Comparison of ENCODE assay signal across 19 mouse cellular contexts in the genomic region with DNA sequence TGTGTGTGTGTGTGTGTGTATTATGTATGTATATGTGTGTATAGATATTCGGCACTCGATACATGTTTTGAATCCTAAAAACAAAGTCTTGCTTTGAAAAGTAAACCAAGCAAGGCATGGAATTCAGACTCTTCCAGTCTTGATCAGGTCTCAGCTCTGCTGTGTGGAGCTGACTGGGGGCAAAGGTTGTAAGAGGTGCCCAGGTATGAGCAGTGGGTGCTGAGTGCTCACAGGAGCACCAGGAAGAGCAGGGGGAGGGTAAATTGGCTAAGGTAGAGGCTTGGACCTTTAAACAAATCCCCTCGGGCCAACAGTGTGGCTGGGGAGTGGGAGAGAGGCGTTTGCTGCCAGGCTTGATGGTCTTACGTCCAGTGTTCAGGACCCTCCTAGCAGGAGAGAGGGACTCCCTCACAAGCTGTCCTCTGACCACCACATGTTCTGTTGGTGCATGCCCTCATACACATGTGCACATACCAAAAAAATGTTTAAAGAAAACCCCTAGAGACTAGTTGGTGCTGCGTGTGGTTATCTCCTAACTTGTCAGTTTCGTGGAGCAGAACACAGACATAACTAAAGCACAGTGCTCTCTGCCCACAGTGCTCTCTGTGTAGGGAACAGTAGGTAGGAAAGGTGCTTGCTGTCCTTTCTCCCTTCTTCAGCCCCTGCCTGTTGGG. TPM values are rescaled to one million over a fixed set of nuclear protein-coding genes. Genes with fewer than 3 reads are reported as not detected.
DNase-seq lines count a peak whose midpoint lies in the region; ATAC-seq lines count a peak whose summit lies in the region.
"Had no signal": no experiment of that assay in that cellular context is flagged by ENCODE, and none has a peak within 500 bp of the region (broad histone marks: within the 10 kb centered on the region; RNA-seq: fewer than 3 reads in every experiment).

No protein-coding gene starts in this region.

- no peak for DNase-seq in heart, adult 11 months
- DNase-seq in kidney, postnatal 36 days = peak; percentile 62 to 68
- DNase-seq in naive thymus-derived CD4-positive, alpha-beta T cell, adult 2 months (ENCODE audit: low read depth) = peak; percentile 18
- DNase-seq: adrenal gland, adult 8-10 months; cerebellum, adult 18-20 months; cerebellum, postnatal 10 days; gastrocnemius, adult 2 months; gastrocnemius, postnatal 25 days; heart, postnatal 14 days had no signal

- no peaks in the 10 kb centered on the region for H3K36me3 ChIP-seq in heart, embryonic 11.5 days (ENCODE audit: control insufficient read depth, insufficient read depth, low read length)
- no peaks in the 10 kb centered on the region for H3K36me3 ChIP-seq in kidney, embryonic 15.5 days
- H3K36me3 ChIP-seq in intestine, embryonic 15.5 days = no peaks in the 10 kb centered on the region
- H3K36me3 ChIP-seq in forebrain, embryonic 12.5 days (replicated peaks) = no peaks in the 10 kb centered on the region
- H3K36me3 ChIP-seq: heart, embryonic 15.5 days; hindbrain, embryonic 13.5 days had no signal

- H3K4me3 ChIP-seq in heart, embryonic 11.5 days (ENCODE audit: low read depth, low read length) = no peak overlapping the region
- no peak overlapping the region for H3K4me3 ChIP-seq in kidney, embryonic 15.5 days (replicated peaks)
- no peak overlapping the region for H3K4me3 ChIP-seq in intestine, embryonic 15.5 days (replicated peaks)
- H3K4me3 ChIP-seq in forebrain, embryonic 12.5 days (replicated peaks) = no peak overlapping the region
- H3K4me3 ChIP-seq: embryonic facial prominence, embryonic 10.5 days; gastrocnemius, adult 2 months; heart, embryonic 15.5 days; hindbrain, embryonic 13.5 days had no signal

- H3K4me2 ChIP-seq in heart, embryonic 11.5 days = no peak overlapping the region
- H3K4me2 ChIP-seq in kidney, embryonic 15.5 days = no peak overlapping the region
- H3K4me2 ChIP-seq in intestine, embryonic 15.5 days (replicated peaks) = peak overlapping the region; percentile 22
- H3K4me2 ChIP-seq in forebrain, embryonic 12.5 days = no peak overlapping the region
- H3K4me2 ChIP-seq: heart, embryonic 15.5 days; hindbrain, embryonic 13.5 days had no signal

- peaks cover 17% of the 10 kb centered on the region for H3K4me1 ChIP-seq in heart, embryonic 11.5 days (ENCODE audit: control insufficient read depth, insufficient read depth, low read length)
- H3K4me1 ChIP-seq in kidney, embryonic 15.5 days = peaks cover 32% of the 10 kb centered on the region
- H3K4me1 ChIP-seq in intestine, embryonic 15.5 days (replicated peaks) = peaks cover 36% of the 10 kb centered on the region
- H3K4me1 ChIP-seq in forebrain, embryonic 12.5 days = peaks cover 33% of the 10 kb centered on the region

- H3K27ac ChIP-seq in heart, embryonic 11.5 days (ENCODE audit: low read depth, low read length) = no peak overlapping the region
- no peak overlapping the region for H3K27ac ChIP-seq in kidney, embryonic 15.5 days
- H3K27ac ChIP-seq in intestine, embryonic 15.5 days = 0 out of 2 replicates have a peak overlapping the region, but pooled peaks have one; percentile 1
- no peak overlapping the region for H3K27ac ChIP-seq in forebrain, embryonic 12.5 days
- H3K27ac ChIP-seq: embryonic facial prominence, embryonic 10.5 days; gastrocnemius, adult 2 months; heart, embryonic 15.5 days; hindbrain, embryonic 13.5 days; hindbrain, postnatal 0 days had no signal

- no peaks in the 10 kb centered on the region for H3K27me3 ChIP-seq in heart, embryonic 11.5 days (ENCODE audit: control insufficient read depth, insufficient read depth, low read length)
- H3K27me3 ChIP-seq in kidney, embryonic 15.5 days = no peaks in the 10 kb centered on the region
- no peaks in the 10 kb centered on the region for H3K27me3 ChIP-seq in intestine, embryonic 15.5 days (replicated peaks)
- H3K27me3 ChIP-seq in forebrain, embryonic 12.5 days = no peaks in the 10 kb centered on the region
- H3K27me3 ChIP-seq: heart, embryonic 15.5 days; hindbrain, embryonic 13.5 days had no signal

- no peak for ATAC-seq in heart, embryonic 11.5 days (replicated peaks; ENCODE audit: insufficient number of reproducible peaks, low FRiP score, low TSS enrichment)
- ATAC-seq in kidney, embryonic 15.5 days (replicated peaks; ENCODE audit: low FRiP score) = no peak
- peak; percentile 72 for ATAC-seq in intestine, embryonic 15.5 days
- ATAC-seq in forebrain, embryonic 12.5 days (ENCODE audit: low FRiP score) = no peak
- ATAC-seq: forebrain, embryonic 14.5 days; hindbrain, postnatal 0 days had no signal

- 75% methylated on average over 7 of the region's 7 CpGs for WGBS in heart, embryonic 11.5 days (ENCODE audit: insufficient replicate concordance)
- 74% methylated on average over 7 of the region's 7 CpGs for WGBS in kidney, embryonic 15.5 days
- 65% methylated on average over 7 of the region's 7 CpGs for WGBS in intestine, embryonic 15.5 days
- 75% methylated on average over 7 of the region's 7 CpGs for WGBS in forebrain, embryonic 12.5 days

- peak overlapping the region; percentile 28; the same call in 1 of the 2 replicates for H3K9ac ChIP-seq in heart, embryonic 11.5 days (ENCODE audit: low read depth, low read length)
- no peak overlapping the region; the same call in 1 of the 2 replicates for H3K9ac ChIP-seq in kidney, embryonic 15.5 days
- no peak overlapping the region for H3K9ac ChIP-seq in intestine, embryonic 15.5 days
- no peak overlapping the region for H3K9ac ChIP-seq in forebrain, embryonic 12.5 days
- H3K9ac ChIP-seq: heart, embryonic 15.5 days; hindbrain, embryonic 13.5 days had no signal

- H3K9me3 ChIP-seq in heart, embryonic 11.5 days (replicated peaks; ENCODE audit: control insufficient read depth, low read length) = no peaks in the 10 kb centered on the region
- no peaks in the 10 kb centered on the region for H3K9me3 ChIP-seq in kidney, embryonic 15.5 days (replicated peaks)
- no peaks in the 10 kb centered on the region for H3K9me3 ChIP-seq in intestine, embryonic 15.5 days
- H3K9me3 ChIP-seq in forebrain, embryonic 12.5 days = no peaks in the 10 kb centered on the region
- H3K9me3 ChIP-seq: embryonic facial prominence, embryonic 10.5 days; G1E; heart, embryonic 15.5 days; hindbrain, embryonic 13.5 days had no signal

RNA-seq across cellular contexts. Expression of gene Bahd1, which starts 10.6 kb away (rescaled TPM):
- 0.77 and 1.1 TPM in 2 replicates for polyA plus RNA-seq in heart, embryonic 11.5 days (2014; fragmentation: Nextera tagmentation; extraction: Ambion mirVana)
- polyA plus RNA-seq in kidney, embryonic 15.5 days (2015; fragmentation: Nextera tagmentation; extraction: Ambion mirVana) = 3.8 and 4.4 TPM in 2 replicates
- 5.1 and 5.4 TPM in 2 replicates for polyA plus RNA-seq in intestine, embryonic 15.5 days (2015; fragmentation: Nextera tagmentation; extraction: Ambion mirVana)
- polyA plus RNA-seq in forebrain, embryonic 12.5 days (2016; fragmentation: Nextera tagmentation; extraction: Ambion mirVana) = 5.5 TPM in 2 replicates

RNA-seq across cellular contexts. Expression of gene Chst14, which starts 15.6 kb away (rescaled TPM):
- 19.6 and 22.3 TPM in 2 replicates for polyA plus RNA-seq in heart, embryonic 11.5 days (2014; fragmentation: Nextera tagmentation; extraction: Ambion mirVana)
- 25.9 and 28.4 TPM in 2 replicates for polyA plus RNA-seq in kidney, embryonic 15.5 days (2015; fragmentation: Nextera tagmentation; extraction: Ambion mirVana)
- polyA plus RNA-seq in intestine, embryonic 15.5 days (2015; fragmentation: Nextera tagmentation; extraction: Ambion mirVana) = 21.0 and 21.3 TPM in 2 replicates
- polyA plus RNA-seq in forebrain, embryonic 12.5 days (2016; fragmentation: Nextera tagmentation; extraction: Ambion mirVana) = 12.9 and 14.7 TPM in 2 replicates

RNA-seq across cellular contexts. Expression of gene Ivd, which starts 49.0 kb away (rescaled TPM):
- 52.5 and 63.2 TPM in 2 replicates for polyA plus RNA-seq in heart, embryonic 11.5 days (2014; fragmentation: Nextera tagmentation; extraction: Ambion mirVana)
- 71.6 and 82.8 TPM in 2 replicates for polyA plus RNA-seq in kidney, embryonic 15.5 days (2015; fragmentation: Nextera tagmentation; extraction: Ambion mirVana)
- polyA plus RNA-seq in intestine, embryonic 15.5 days (2015; fragmentation: Nextera tagmentation; extraction: Ambion mirVana) = 43.7 and 46.2 TPM in 2 replicates
- 50.8 and 56.3 TPM in 2 replicates for polyA plus RNA-seq in forebrain, embryonic 12.5 days (2016; fragmentation: Nextera tagmentation; extraction: Ambion mirVana)
